Mouse (Mus musculus) embryonic fibroblast, embryonic 13.5 days (primary cell): Measurements from ENCODE around the gene Dlg2. TPM values are rescaled to one million over a fixed set of nuclear protein-coding genes. Genes with fewer than 3 reads are reported as not detected.

Source experiments
- H3K27ac ChIP-seq: 2 replicates; pipeline ENCODE4 v1.5.1; 2012; ENCODE audit warnings: low read length, control low read depth, inconsistent platforms; ENCODE audit not compliant: insufficient read depth
- H3K4me1 ChIP-seq: 2 replicates; pipeline ENCODE4 v1.6.1; 2011; ENCODE audit warnings: low read length; ENCODE audit not compliant: control insufficient read depth, insufficient read depth
- H3K4me3 ChIP-seq: 2 replicates; pipeline ENCODE4 v1.5.1; 2011; ENCODE audit warnings: mild to moderate bottlenecking, control low read depth, low read length; ENCODE audit not compliant: insufficient read depth
- CTCF ChIP-seq: IDR thresholded peaks from 2 replicates; pipeline ENCODE4 v1.5.1; 2011; ENCODE audit warnings: mild to moderate bottlenecking, control low read depth, low read length, moderate library complexity, borderline replicate concordance; ENCODE audit not compliant: insufficient read depth
- POLR2A ChIP-seq: IDR thresholded peaks from 2 replicates; pipeline ENCODE4 v1.6.1; 2011; ENCODE audit warnings: low read depth, mild to moderate bottlenecking, control low read depth, low read length, moderate library complexity
- polyA plus RNA-seq: library from polyadenylated mRNA; stranded (reverse); fragments of >200 nt; gene quantifications from 2 replicates; pipeline ENCODE4 v1.2.4, GENCODE M21; 2011; ENCODE audit warnings: low read depth; ENCODE audit not compliant: missing spikeins, insufficient read length

Dlg2 gene
- polyA plus RNA-seq, 1 experiment = 5.2 TPM

GRCm38 (mm10) chr7:92460578-92460977, 1984.1 kb downstream of the Dlg2 start:
- H3K27ac ChIP-seq = no peak overlapping the region
- no peak for TF ChIP-seq CTCF
- TF ChIP-seq POLR2A = no peak
- no peak overlapping the region for H3K4me3 ChIP-seq
- peaks cover 6% of the 10 kb centered on the region for H3K4me1 ChIP-seq

GRCm38 (mm10) chr7:92461256-92461655, 1984.8 kb downstream of the Dlg2 start:
- no peak for TF ChIP-seq CTCF
- Histone ChIP-seq H3K27ac (no peak overlapping the region), H3K4me1 (peaks cover 4% of the 10 kb centered on the region), H3K4me3 (no peak overlapping the region)

- no peak for TF ChIP-seq POLR2A
- TF ChIP-seq CTCF = no peak
- no peak overlapping the region for H3K4me3 ChIP-seq
- no peaks in the 10 kb centered on the region; the same call in 1 of the 2 replicates for H3K4me1 ChIP-seq
- no peak overlapping the region for H3K27ac ChIP-seq
Observed at GRCm38 (mm10) chr7:92463080-92463877, 1986.8 kb downstream of the Dlg2 start.

GRCm38 (mm10) chr7:92464290-92464689, 1987.8 kb downstream of the Dlg2 start:
- no peaks in the 10 kb centered on the region for H3K4me1 ChIP-seq
- H3K4me3 ChIP-seq = no peak overlapping the region
- no peak for TF ChIP-seq POLR2A
- no peak for TF ChIP-seq CTCF
- H3K27ac ChIP-seq = 0 out of 2 replicates have a peak overlapping the region, but pooled peaks have one; percentile 1

- no peak overlapping the region for H3K4me3 ChIP-seq
- H3K4me1 ChIP-seq = peaks cover 3% of the 10 kb centered on the region
- TF ChIP-seq CTCF (no peak), POLR2A (no peak)
Observed at GRCm38 (mm10) chr7:92479143-92479542, 2002.7 kb downstream of the Dlg2 start.

GRCm38 (mm10) chr7:92479748-92480147, 2003.3 kb downstream of the Dlg2 start:
- H3K27ac ChIP-seq = peak overlapping the region; percentile 47; the same call in 1 of the 2 replicates
- H3K4me3 ChIP-seq = no peak overlapping the region
- H3K4me1 ChIP-seq = peaks cover 3% of the 10 kb centered on the region
- TF ChIP-seq POLR2A (no peak), CTCF (no peak)

More at GRCm38 (mm10) chr7:92479143-92479542, 2002.7 kb downstream of the Dlg2 start:
- peak overlapping the region; percentile 47; the same call in 1 of the 2 replicates for H3K27ac ChIP-seq

- Histone ChIP-seq H3K4me1 (peaks cover 6% of the 10 kb centered on the region), H3K27ac (peak overlapping the region; percentile 40; the same call in 1 of the 2 replicates), H3K4me3 (no peak overlapping the region)
- TF ChIP-seq POLR2A (no peak), CTCF (no peak)
Observed at GRCm38 (mm10) chr7:92483346-92483745, 2006.9 kb downstream of the Dlg2 start.

GRCm38 (mm10) chr7:92485881-92486710, 2009.6 kb downstream of the Dlg2 start:
- H3K27ac ChIP-seq = peak overlapping the region; percentile 87
- H3K4me1 ChIP-seq = peaks cover 3% of the 10 kb centered on the region
- no peak overlapping the region for H3K4me3 ChIP-seq
- TF ChIP-seq CTCF (no peak), POLR2A (no peak)

GRCm38 (mm10) chr7:92486878-92487277, 2010.4 kb downstream of the Dlg2 start:
- H3K4me1 ChIP-seq = peaks cover 3% of the 10 kb centered on the region
- TF ChIP-seq CTCF = no peak
- no peak for TF ChIP-seq POLR2A
- no peak overlapping the region for H3K27ac ChIP-seq
- no peak overlapping the region for H3K4me3 ChIP-seq

GRCm38 (mm10) chr7:92492262-92492661, 2015.8 kb downstream of the Dlg2 start:
- TF ChIP-seq POLR2A (no peak), CTCF (no peak)
- Histone ChIP-seq H3K4me1 (no peaks in the 10 kb centered on the region), H3K4me3 (no peak overlapping the region), H3K27ac (no peak overlapping the region)
